Mouse (Mus musculus): Measurements from ENCODE around the gene Hist2h3c1.
A peak's percentile ranks its signal among the peaks of the same experiment; 100 is the strongest.

Gene Hist2h3c1

DNA sequence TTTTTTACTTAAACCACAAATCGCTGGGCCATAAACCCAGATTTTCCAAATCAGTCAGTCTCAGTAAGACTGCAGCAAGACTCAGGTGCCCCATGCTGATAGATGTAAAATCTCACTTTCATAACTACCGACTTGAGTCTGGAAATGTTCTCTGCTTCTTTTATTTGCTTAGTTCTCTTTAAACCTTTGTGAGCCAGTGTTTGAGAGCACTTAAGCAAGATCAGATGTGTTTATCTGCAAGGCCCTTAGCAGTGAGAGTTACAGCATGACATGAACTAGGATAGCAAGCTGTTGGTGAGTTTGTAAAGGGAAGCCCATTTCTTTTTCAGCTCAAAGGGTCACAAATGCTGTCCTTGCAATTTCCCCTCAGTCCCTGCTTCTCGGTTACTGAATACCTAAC, 10.7 kb downstream of the Hist2h3c1 start:
- Histone ChIP-seq H3K27me3 (ENCODE audit: insufficient read depth, low read length) (no peaks in the 10 kb centered on the region), H3K9me3 (ENCODE audit: low read length) (no peaks in the 10 kb centered on the region), H3K36me3 (ENCODE audit: insufficient read depth, low read length) (no peaks in the 10 kb centered on the region), H3K4me3 (replicated peaks; ENCODE audit: low read length) (no peak overlapping the region), H3K4me1 (replicated peaks; ENCODE audit: low read depth, low read length) (peaks cover 48% of the 10 kb centered on the region)
- TF ChIP-seq POU5F1 (IDR thresholded peaks at IDR 0.05; ENCODE audit: borderline replicate concordance, low read length), result no peak
- TF ChIP-seq CTCF (conservative IDR thresholded peaks at IDR 0.05; ENCODE audit: low read length), result no peak
- no peak for TF ChIP-seq NANOG (IDR thresholded peaks at IDR 0.05; ENCODE audit: borderline replicate concordance, low read length)

DNA sequence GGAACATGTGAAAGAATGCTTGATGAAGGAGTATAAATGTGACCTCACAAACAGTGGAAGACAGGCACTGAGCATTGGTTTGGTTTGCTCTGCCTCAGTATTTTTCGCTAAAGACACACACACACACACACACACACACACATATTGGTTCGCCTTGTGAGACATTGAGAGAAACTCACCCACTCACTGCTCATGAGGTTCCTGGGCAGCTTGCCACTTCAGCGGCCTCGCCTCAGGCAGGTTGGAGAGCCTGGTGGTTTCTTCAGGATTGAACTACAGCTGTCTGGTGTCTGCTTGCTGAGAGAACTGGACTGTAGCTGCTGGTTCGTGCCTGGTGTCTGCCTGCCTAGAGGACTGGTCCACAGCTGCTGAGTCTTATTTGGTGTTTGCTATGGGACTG, 13.7 kb downstream of the Hist2h3c1 start:
- Histone ChIP-seq H3K27me3 (ENCODE audit: insufficient read depth, low read length) (no peaks in the 10 kb centered on the region), H3K9me3 (ENCODE audit: low read length) (no peaks in the 10 kb centered on the region), H3K4me1 (replicated peaks; ENCODE audit: low read depth, low read length) (peaks cover 58% of the 10 kb centered on the region), H3K36me3 (ENCODE audit: insufficient read depth, low read length) (no peaks in the 10 kb centered on the region), H3K4me3 (replicated peaks; ENCODE audit: low read length) (no peak overlapping the region)
- TF ChIP-seq POU5F1 (IDR thresholded peaks at IDR 0.05; ENCODE audit: borderline replicate concordance, low read length), result no peak
- TF ChIP-seq NANOG (IDR thresholded peaks at IDR 0.05; ENCODE audit: borderline replicate concordance, low read length), result no peak
- no peak for TF ChIP-seq CTCF (conservative IDR thresholded peaks at IDR 0.05; ENCODE audit: low read length)

DNA sequence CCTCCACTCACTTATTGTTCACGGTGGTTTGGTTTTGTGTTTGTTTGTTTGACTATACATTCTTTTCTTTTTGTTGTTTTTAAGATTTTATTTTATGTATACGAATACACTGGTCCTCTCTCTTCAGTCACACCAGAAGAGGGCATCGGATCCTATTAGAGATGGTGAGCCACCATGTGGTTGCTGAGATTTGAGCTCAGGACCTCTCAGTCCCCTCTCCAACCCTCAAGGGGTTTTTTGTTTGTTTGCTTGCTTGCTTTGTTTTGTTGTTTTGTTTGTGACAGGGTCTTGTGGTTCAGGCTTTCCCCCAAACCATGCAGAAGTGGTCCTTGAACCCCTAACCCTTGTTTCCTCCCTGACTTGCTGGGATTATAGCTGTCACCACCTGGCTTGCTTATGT, 15.1 kb downstream of the Hist2h3c1 start:
- Histone ChIP-seq H3K36me3 (ENCODE audit: insufficient read depth, low read length) (no peaks in the 10 kb centered on the region), H3K27me3 (ENCODE audit: insufficient read depth, low read length) (no peaks in the 10 kb centered on the region), H3K9me3 (ENCODE audit: low read length) (no peaks in the 10 kb centered on the region), H3K4me1 (replicated peaks; ENCODE audit: low read depth, low read length) (peaks cover 46% of the 10 kb centered on the region), H3K4me3 (replicated peaks; ENCODE audit: low read length) (peak overlapping the region; percentile 79)
- TF ChIP-seq NANOG (IDR thresholded peaks at IDR 0.05; ENCODE audit: borderline replicate concordance, low read length), result no peak

DNA sequence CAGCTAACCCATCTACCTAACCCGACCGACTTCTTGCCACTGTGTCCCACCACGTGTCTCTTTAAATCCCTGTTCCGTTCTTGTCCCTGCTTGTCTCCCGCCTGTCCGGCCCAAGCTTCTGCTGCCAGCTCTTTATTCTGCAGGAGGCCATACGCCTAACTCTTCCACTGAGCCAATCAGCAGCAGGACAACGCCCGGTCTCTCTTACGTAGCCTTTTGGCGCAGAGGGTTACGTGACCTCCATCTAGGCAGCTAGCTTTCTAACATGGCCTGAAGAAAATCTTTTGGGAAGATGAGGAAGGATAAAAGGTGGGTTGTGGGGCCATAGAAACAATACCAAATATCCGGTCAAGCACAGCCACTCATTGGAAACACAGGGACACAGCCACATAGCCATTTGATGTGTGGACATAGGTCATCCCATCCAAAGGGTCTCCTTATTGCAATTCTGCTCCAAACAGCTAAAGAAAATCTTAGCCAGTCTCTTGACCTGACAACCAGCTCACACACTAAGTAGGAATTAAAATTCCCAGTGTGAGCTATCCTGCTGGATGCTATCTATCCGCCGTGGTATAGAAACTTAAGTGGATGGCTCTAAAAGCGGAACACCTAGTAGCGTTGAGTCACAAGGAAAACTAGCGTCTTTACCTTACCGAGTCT, 15.9 kb downstream of the Hist2h3c1 start:
- H3K4me3 ChIP-seq (replicated peaks; ENCODE audit: low read length), result peak overlapping the region; percentile 79
- H3K36me3 ChIP-seq (ENCODE audit: insufficient read depth, low read length), result no peaks in the 10 kb centered on the region
- H3K27me3 ChIP-seq (ENCODE audit: insufficient read depth, low read length), result no peaks in the 10 kb centered on the region
- TF ChIP-seq NANOG (IDR thresholded peaks at IDR 0.05; ENCODE audit: borderline replicate concordance, low read length) (no peak), CTCF (conservative IDR thresholded peaks at IDR 0.05; ENCODE audit: low read length) (no peak), POU5F1 (IDR thresholded peaks at IDR 0.05; ENCODE audit: borderline replicate concordance, low read length) (no peak)
- H3K9me3 ChIP-seq (ENCODE audit: low read length), result no peaks in the 10 kb centered on the region
- peaks cover 53% of the 10 kb centered on the region for H3K4me1 ChIP-seq (replicated peaks; ENCODE audit: low read depth, low read length)

DNA sequence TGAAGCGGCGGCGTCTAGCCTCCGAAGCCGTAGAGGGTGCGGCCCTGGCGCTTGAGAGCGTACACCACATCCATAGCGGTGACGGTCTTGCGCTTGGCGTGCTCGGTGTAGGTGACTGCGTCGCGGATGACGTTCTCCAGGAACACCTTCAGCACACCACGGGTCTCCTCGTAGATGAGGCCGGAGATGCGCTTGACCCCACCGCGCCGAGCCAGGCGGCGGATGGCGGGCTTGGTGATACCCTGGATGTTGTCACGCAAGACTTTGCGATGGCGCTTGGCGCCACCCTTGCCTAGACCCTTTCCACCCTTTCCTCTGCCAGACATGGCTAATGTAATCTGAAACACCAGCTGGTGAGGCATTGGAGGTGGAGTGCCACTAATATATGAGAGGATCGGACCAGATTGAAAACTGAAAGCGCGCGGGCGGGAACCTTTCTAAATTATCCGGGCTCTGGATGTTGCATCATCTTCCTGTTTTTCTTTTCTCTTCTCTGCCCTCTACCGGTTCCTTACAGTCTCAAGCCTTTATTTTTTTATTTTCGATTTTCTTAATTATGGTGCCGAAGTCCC, 16.6 kb downstream of the Hist2h3c1 start, which contains the start of gene Hist2h4:
Gene Hist2h4, minus strand, starts transcription at position 333 of the 572 bp plus-strand sequence.
- Histone ChIP-seq H3K4me3 (replicated peaks; ENCODE audit: low read length) (peak within 1 kb of the TSS; percentile 79), H3K27me3 (ENCODE audit: insufficient read depth, low read length) (no peaks in the 10 kb centered on the region), H3K4me1 (replicated peaks; ENCODE audit: low read depth, low read length) (peaks cover 60% of the 10 kb centered on the region), H3K9me3 (ENCODE audit: low read length) (no peaks in the 10 kb centered on the region), H3K36me3 (ENCODE audit: insufficient read depth, low read length) (no peaks in the 10 kb centered on the region)
- TF ChIP-seq POU5F1 (IDR thresholded peaks at IDR 0.05; ENCODE audit: borderline replicate concordance, low read length) (no peak), CTCF (conservative IDR thresholded peaks at IDR 0.05; ENCODE audit: low read length) (peak; percentile 34)

DNA sequence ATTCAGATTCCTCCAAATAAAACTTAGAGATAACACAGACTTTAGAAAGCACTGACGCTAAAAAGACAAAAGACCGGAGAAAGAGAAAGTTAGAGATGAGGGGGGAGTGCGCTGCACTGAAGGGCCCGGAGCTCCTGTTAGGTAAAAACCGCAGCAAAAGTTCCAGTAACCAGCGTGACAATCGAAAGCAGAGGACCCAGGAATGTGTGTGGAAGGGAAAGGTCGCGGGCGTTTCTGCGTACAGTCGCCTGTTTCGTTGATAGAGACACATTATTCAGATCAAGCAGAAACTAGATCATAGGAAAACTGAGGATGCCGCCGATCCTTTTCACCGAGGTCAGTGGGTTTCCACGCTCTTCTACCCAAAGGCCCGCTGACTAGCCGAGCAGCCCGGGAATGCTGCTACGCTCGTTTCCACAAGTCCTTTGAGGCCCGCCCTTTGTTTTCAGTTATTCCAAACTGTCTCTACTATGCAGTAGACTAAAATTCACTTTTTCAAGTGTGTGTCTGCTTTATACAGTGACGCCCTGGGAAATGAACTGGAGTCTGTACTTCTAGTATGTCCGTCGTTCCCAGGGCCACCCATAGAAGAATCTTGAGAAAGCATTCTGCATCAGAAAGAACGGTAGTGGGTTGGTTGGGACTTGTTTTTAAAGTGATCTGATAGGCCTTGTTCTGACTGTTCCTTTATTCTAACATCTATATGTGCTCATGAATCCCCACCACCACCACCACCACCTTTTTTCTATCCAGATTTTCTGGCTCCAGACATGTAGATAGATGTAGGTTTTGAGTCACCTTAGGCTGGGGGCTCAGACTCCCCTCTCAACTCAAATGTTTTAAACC, 17.3 kb downstream of the Hist2h3c1 start:
- Histone ChIP-seq H3K9me3 (ENCODE audit: low read length) (no peaks in the 10 kb centered on the region), H3K4me3 (replicated peaks; ENCODE audit: low read length) (peak overlapping the region; percentile 79), H3K4me1 (replicated peaks; ENCODE audit: low read depth, low read length) (peaks cover 55% of the 10 kb centered on the region), H3K27me3 (ENCODE audit: insufficient read depth, low read length) (no peaks in the 10 kb centered on the region), H3K36me3 (ENCODE audit: insufficient read depth, low read length) (no peaks in the 10 kb centered on the region)
- TF ChIP-seq NANOG (IDR thresholded peaks at IDR 0.05; ENCODE audit: borderline replicate concordance, low read length), result no peak
- no peak for TF ChIP-seq POU5F1 (IDR thresholded peaks at IDR 0.05; ENCODE audit: borderline replicate concordance, low read length)
- TF ChIP-seq CTCF (conservative IDR thresholded peaks at IDR 0.05; ENCODE audit: low read length), result no peak

DNA sequence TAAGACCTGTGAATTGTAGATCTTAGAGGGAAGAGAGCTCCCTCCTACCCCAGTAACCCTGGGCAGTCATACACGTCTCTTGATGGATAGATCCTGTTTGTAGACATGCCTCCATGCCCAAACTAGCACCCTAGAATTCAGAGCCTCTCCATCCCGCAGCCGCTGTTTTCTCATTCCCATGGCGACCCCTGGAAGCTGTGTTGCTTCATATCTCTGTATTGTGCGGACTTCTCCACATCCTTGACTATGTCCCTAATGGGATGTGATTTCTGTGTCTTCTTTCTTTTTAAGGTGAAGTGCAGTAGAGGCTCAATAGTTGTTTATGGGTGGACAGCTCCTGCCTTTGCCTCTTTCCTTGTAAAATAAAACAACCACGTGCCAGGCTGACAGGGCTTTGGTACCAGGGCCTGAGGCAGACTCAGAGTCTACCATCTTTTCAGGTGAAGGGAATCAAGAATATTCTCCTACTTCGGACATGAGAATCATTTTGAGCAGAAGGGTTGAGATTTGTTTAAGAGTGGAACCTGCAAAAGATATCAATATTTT, 18.0 kb downstream of the Hist2h3c1 start:
- H3K4me1 ChIP-seq (replicated peaks; ENCODE audit: low read depth, low read length), result peaks cover 52% of the 10 kb centered on the region

DNA sequence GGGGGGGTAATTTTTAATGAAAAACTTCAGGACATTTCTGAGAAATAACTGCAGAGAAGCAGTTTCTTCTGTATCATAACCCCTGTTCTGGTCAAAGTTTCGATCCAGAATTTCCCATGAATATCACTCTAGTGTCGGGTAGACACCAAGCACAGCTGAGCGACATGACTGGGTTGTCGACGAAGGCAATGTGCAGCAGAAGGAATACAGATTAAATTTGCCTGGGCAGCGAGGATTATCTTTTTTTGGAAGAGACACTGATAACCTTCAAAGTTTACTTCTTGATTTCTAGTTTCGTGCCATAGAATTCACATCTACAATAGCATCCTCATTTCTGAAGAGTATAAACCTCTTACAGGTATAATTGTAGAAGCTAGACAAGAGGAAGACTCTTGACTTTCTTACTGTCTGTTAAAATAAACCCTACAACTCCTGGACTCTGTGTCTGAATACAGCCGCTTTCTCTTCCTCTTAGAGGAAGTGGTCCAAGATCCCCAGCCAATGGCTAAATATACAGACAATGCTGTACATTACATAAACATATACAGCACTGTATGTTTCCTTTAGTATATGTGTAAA, 19.7 kb downstream of the Hist2h3c1 start:
- Histone ChIP-seq H3K36me3 (ENCODE audit: insufficient read depth, low read length) (no peaks in the 10 kb centered on the region), H3K9me3 (ENCODE audit: low read length) (no peaks in the 10 kb centered on the region), H3K4me1 (replicated peaks; ENCODE audit: low read depth, low read length) (peaks cover 46% of the 10 kb centered on the region), H3K27me3 (ENCODE audit: insufficient read depth, low read length) (no peaks in the 10 kb centered on the region), H3K4me3 (replicated peaks; ENCODE audit: low read length) (no peak overlapping the region)
- TF ChIP-seq NANOG (IDR thresholded peaks at IDR 0.05; ENCODE audit: borderline replicate concordance, low read length) (no peak), CTCF (conservative IDR thresholded peaks at IDR 0.05; ENCODE audit: low read length) (no peak), POU5F1 (IDR thresholded peaks at IDR 0.05; ENCODE audit: borderline replicate concordance, low read length) (no peak)

More for the DNA sequence above, 18.0 kb downstream of the Hist2h3c1 start:
- H3K36me3 ChIP-seq (ENCODE audit: insufficient read depth, low read length), result no peaks in the 10 kb centered on the region
- H3K9me3 ChIP-seq (ENCODE audit: low read length), result no peaks in the 10 kb centered on the region
- no peaks in the 10 kb centered on the region for H3K27me3 ChIP-seq (ENCODE audit: insufficient read depth, low read length)
- H3K4me3 ChIP-seq (replicated peaks; ENCODE audit: low read length), result peak overlapping the region; percentile 79
- TF ChIP-seq CTCF (conservative IDR thresholded peaks at IDR 0.05; ENCODE audit: low read length) (no peak), POU5F1 (IDR thresholded peaks at IDR 0.05; ENCODE audit: borderline replicate concordance, low read length) (no peak), NANOG (IDR thresholded peaks at IDR 0.05; ENCODE audit: borderline replicate concordance, low read length) (no peak)
